Mouse (Mus musculus) testis, adult 2 months (tissue): ENCODE measurements around the gene Lrch1. TPM values are rescaled to one million over a fixed set of nuclear protein-coding genes. Genes with fewer than 3 reads are reported as not detected.

Source experiments
- H3K27ac ChIP-seq: fragments of 200-500 bp; 2 replicates; pipeline ENCODE4 v1.5.1; 2012; ENCODE audit warnings: low read depth, low read length; ENCODE audit not compliant: control insufficient read depth, insufficient read depth
- H3K27me3 ChIP-seq: fragments of 200-500 bp; 2 replicates; pipeline ENCODE4 v1.6.1; 2012; ENCODE audit warnings: mild to moderate bottlenecking, low read length, moderate library complexity; ENCODE audit not compliant: control insufficient read depth, insufficient read depth
- H3K36me3 ChIP-seq: fragments of 200-500 bp; 2 replicates; pipeline ENCODE4 v1.6.1; 2012; ENCODE audit warnings: mild to moderate bottlenecking, low read length; ENCODE audit not compliant: control insufficient read depth, insufficient read depth
- H3K4me1 ChIP-seq: fragments of 200-500 bp; 2 replicates; pipeline ENCODE4 v1.6.1; 2012; ENCODE audit warnings: low read length; ENCODE audit not compliant: control insufficient read depth, insufficient read depth
- H3K4me3 ChIP-seq: fragments of 200-500 bp; 2 replicates; pipeline ENCODE4 v1.5.1; 2012; ENCODE audit warnings: low read depth, mild to moderate bottlenecking, low read length, moderate library complexity, mixed read lengths; ENCODE audit not compliant: control insufficient read depth
- CTCF ChIP-seq: fragments of 200-500 bp; IDR thresholded peaks from 2 replicates; pipeline ENCODE4 v1.5.1; 2012; ENCODE audit warnings: low read depth, mild to moderate bottlenecking, inconsistent platforms, low read length, moderate library complexity; ENCODE audit not compliant: control insufficient read depth, insufficient read depth, insufficient replicate concordance
- POLR2A ChIP-seq: fragments of 200-500 bp; IDR thresholded peaks from 2 replicates; pipeline ENCODE4 v1.6.1; 2012; ENCODE audit warnings: low read depth, mild to moderate bottlenecking, inconsistent platforms, low read length, moderate library complexity; ENCODE audit not compliant: control insufficient read depth
- polyA plus RNA-seq: library from polyadenylated mRNA; depleted of rRNA; stranded (reverse); fragments of >200 nt; gene quantifications from 2 replicates; pipeline ENCODE4 v1.2.3, GENCODE M21; 2012

Gene Lrch1
- polyA plus RNA-seq, 1 experiment = 1.6 TPM

DNA sequence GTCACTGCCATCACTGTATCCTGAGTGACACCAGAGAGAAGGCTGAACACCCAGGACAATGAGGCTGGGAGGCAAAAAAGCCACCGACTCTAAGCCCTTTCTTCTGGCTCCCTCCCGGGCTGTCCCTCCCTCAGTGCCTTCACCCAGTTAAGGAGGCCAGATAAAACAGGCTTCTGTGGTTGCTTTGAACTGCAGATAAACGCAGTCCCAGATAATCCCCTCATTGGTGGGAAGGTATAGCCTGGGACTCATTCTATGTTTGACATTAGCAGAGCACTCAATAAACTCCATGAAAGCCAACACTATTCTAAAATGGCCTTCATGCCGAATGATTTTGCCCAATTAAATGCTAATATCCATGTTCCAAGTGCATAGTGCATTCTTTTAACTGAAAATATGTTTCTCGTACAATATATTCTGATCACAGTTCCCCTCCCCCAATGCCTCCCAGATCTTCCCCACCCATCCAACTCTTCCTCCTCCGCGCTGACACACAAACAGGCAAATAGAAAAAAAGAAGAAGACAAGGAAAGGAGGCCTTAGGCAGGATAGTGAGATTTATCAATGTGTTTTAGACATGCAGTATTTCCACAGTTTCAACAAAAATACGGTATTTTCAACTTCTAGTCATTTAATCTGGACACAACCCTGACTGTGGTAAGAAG, 46.8 kb downstream of the Lrch1 start:
- TF ChIP-seq CTCF (no peak), POLR2A (no peak)
- H3K36me3 ChIP-seq = no peaks in the 10 kb centered on the region
- H3K27me3 ChIP-seq = no peaks in the 10 kb centered on the region
- no peak overlapping the region for H3K4me3 ChIP-seq
- H3K4me1 ChIP-seq = peaks cover 3% of the 10 kb centered on the region
- H3K27ac ChIP-seq = no peak overlapping the region

- Histone ChIP-seq H3K27ac (no peak overlapping the region), H3K4me1 (peaks cover 3% of the 10 kb centered on the region), H3K27me3 (no peaks in the 10 kb centered on the region), H3K4me3 (no peak overlapping the region), H3K36me3 (no peaks in the 10 kb centered on the region)
- TF ChIP-seq CTCF (no peak), POLR2A (no peak)
Observed at GRCm38 (mm10) chr14:74899953-74900704, 47.5 kb downstream of the Lrch1 start.

DNA sequence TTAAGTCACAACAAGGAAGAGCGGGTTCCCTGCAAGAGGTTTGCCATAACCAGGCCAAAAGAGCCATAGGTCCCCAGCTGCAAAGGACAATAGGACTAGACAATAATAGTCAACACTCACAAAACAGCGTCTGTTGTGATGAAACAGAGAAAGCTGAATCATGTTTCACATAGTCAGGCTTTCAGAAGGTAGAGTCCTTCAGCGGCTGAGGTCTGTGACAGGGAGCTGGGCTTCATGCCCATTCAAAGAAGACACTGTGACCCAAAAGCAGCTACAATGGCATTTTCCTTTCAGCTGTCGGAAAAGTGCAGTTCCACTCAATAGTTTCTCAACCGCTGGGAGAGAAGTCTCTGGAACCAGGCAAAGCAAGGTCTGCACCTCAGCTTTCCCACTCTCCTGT, 48.7 kb downstream of the Lrch1 start:
- no peaks in the 10 kb centered on the region for H3K27me3 ChIP-seq
- TF ChIP-seq CTCF = no peak
- TF ChIP-seq POLR2A = no peak
- H3K4me1 ChIP-seq = peaks cover 3% of the 10 kb centered on the region
- H3K27ac ChIP-seq = no peak overlapping the region
- no peak overlapping the region for H3K4me3 ChIP-seq
- no peaks in the 10 kb centered on the region for H3K36me3 ChIP-seq

DNA sequence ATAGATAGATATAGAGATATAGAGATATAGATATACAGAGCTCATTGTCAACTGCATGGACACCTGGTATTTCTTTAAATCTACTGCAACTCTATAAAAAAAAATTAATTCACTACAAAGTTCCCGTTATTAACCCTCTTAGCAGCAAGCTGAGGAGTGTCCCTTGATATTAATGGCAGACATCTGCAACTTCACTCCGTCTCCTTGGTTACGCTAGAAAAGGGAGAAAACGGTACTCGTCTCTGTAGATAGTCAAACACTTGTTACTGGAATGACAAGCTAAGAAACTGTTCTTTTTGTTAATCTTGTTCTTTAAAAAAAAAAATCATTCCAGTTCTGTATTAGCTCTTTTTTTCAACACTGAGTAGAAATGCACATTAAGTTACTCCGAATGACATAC, 54.0 kb downstream of the Lrch1 start:
- no peak overlapping the region for H3K27ac ChIP-seq
- H3K27me3 ChIP-seq = no peaks in the 10 kb centered on the region
- H3K4me1 ChIP-seq = no peaks in the 10 kb centered on the region
- no peak overlapping the region for H3K4me3 ChIP-seq
- no peaks in the 10 kb centered on the region for H3K36me3 ChIP-seq
- TF ChIP-seq CTCF = no peak
- TF ChIP-seq POLR2A = no peak

DNA sequence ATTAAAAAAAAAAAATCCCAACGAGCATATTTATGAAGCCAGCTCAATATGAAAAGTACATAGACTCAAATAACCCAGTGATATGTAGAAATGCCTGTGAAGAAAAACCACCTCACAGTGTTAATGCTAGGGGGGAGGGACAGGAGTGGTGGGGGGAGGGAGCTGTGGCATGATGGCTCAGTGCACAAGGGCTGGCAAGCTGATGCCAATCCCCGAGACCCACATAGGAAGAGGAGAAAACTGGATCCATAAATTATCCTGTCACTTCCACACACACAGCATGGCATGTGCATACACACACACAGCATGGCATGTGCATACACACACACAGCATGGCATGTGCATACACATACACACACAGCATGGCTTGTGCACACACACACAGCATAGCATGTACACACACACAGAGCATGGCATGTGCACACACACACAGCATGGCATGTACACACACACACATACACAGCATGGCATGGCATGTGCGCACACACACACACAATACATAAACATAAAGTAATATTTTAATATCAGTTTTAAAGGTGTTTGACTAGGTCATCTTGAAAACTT, 54.5 kb downstream of the Lrch1 start:
- TF ChIP-seq POLR2A (no peak), CTCF (no peak)
- Histone ChIP-seq H3K4me1 (no peaks in the 10 kb centered on the region), H3K27ac (no peak overlapping the region), H3K36me3 (no peaks in the 10 kb centered on the region), H3K27me3 (no peaks in the 10 kb centered on the region), H3K4me3 (no peak overlapping the region)

- Histone ChIP-seq H3K27me3 (no peaks in the 10 kb centered on the region), H3K36me3 (no peaks in the 10 kb centered on the region), H3K4me3 (no peak overlapping the region), H3K4me1 (no peaks in the 10 kb centered on the region), H3K27ac (no peak overlapping the region)
- TF ChIP-seq CTCF (no peak), POLR2A (no peak)
Observed at GRCm38 (mm10) chr14:74889304-74889703, 58.4 kb downstream of the Lrch1 start.

DNA sequence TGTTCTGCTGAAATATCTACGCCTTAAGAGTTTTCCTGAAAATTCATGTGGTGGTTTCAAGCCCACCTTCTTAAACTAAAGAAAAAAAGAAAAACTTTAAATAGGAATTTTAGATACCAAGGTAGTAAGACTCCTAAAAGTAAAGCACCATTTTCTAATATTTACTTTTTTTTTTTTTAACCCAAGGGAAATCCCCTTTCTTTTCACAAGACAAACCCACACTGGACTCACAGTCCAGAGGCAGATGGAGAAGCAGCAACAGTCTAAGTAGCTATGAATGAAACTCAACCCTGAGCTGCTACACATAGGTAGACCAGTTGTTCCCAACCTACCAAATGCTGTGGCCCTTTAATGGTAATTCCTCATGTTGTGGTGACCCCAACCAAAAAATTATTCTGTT, 59.6 kb downstream of the Lrch1 start:
- TF ChIP-seq CTCF (no peak), POLR2A (no peak)
- Histone ChIP-seq H3K36me3 (no peaks in the 10 kb centered on the region), H3K4me3 (no peak overlapping the region)

More for the DNA sequence above, 59.6 kb downstream of the Lrch1 start:
- H3K27ac ChIP-seq = no peak overlapping the region
- H3K27me3 ChIP-seq = no peaks in the 10 kb centered on the region
- no peaks in the 10 kb centered on the region for H3K4me1 ChIP-seq
